Mouse (Mus musculus): ENCODE data around the gene Smpd1. TPM values are rescaled to one million over a fixed set of nuclear protein-coding genes. Genes with fewer than 3 reads are reported as not detected.

Smpd1 gene
- polyA plus RNA-seq (2014; fragmentation: Illumina TruSeq; extraction: RNeasy Lipid Tissue Mini Kit (QIAGEN cat#74804); ENCODE audit: low read depth, low replicate concordance), result 7.1 TPM

GRCm38 (mm10) chr7:105554212-105554942 is at the start of gene Smpd1:
Gene Smpd1 (plus strand): TSS chr7:105554360.

GRCm38 (mm10) chr7:105581094-105581703 is 27.0 kb downstream of the Smpd1 start, which contains the start of gene Apbb1:
Gene Apbb1 (minus strand): TSS chr7:105581653.

Other genes starting within 250 kb of the Smpd1 start
- not detected for gene Olfr689, start 243.2 kb upstream of the Smpd1 start, polyA plus RNA-seq (2014; fragmentation: Illumina TruSeq; extraction: RNeasy Lipid Tissue Mini Kit (QIAGEN cat#74804); ENCODE audit: low read depth, low replicate concordance)
- not detected for gene Olfr690, start 220.3 kb upstream of the Smpd1 start, polyA plus RNA-seq (2014; fragmentation: Illumina TruSeq; extraction: RNeasy Lipid Tissue Mini Kit (QIAGEN cat#74804); ENCODE audit: low read depth, low replicate concordance)
- not detected for gene Olfr691, start 212.1 kb upstream of the Smpd1 start, polyA plus RNA-seq (2014; fragmentation: Illumina TruSeq; extraction: RNeasy Lipid Tissue Mini Kit (QIAGEN cat#74804); ENCODE audit: low read depth, low replicate concordance)
- not detected for gene Olfr692, start 186.1 kb upstream of the Smpd1 start, polyA plus RNA-seq (2014; fragmentation: Illumina TruSeq; extraction: RNeasy Lipid Tissue Mini Kit (QIAGEN cat#74804); ENCODE audit: low read depth, low replicate concordance)
- not detected for gene Gm5901, start 179.3 kb upstream of the Smpd1 start, polyA plus RNA-seq (2014; fragmentation: Illumina TruSeq; extraction: RNeasy Lipid Tissue Mini Kit (QIAGEN cat#74804); ENCODE audit: low read depth, low replicate concordance)
- 4.8 TPM for gene Fam160a2, start 154.3 kb upstream of the Smpd1 start, polyA plus RNA-seq (2014; fragmentation: Illumina TruSeq; extraction: RNeasy Lipid Tissue Mini Kit (QIAGEN cat#74804); ENCODE audit: low read depth, low replicate concordance)
- gene Cnga4, start 149.8 kb upstream of the Smpd1 start, polyA plus RNA-seq (2014; fragmentation: Illumina TruSeq; extraction: RNeasy Lipid Tissue Mini Kit (QIAGEN cat#74804); ENCODE audit: low read depth, low replicate concordance), result not detected
- gene Cckbr, start 128.6 kb upstream of the Smpd1 start, polyA plus RNA-seq (2014; fragmentation: Illumina TruSeq; extraction: RNeasy Lipid Tissue Mini Kit (QIAGEN cat#74804); ENCODE audit: low read depth, low replicate concordance), result not detected
- gene Cavin3, start 72.1 kb upstream of the Smpd1 start, polyA plus RNA-seq (2014; fragmentation: Illumina TruSeq; extraction: RNeasy Lipid Tissue Mini Kit (QIAGEN cat#74804); ENCODE audit: low read depth, low replicate concordance), result not detected
- not detected for gene Apbb1, start 27.3 kb downstream of the Smpd1 start, polyA plus RNA-seq (2014; fragmentation: Illumina TruSeq; extraction: RNeasy Lipid Tissue Mini Kit (QIAGEN cat#74804); ENCODE audit: low read depth, low replicate concordance)
- 787 TPM for gene Hpx, start 45.8 kb downstream of the Smpd1 start, polyA plus RNA-seq (2014; fragmentation: Illumina TruSeq; extraction: RNeasy Lipid Tissue Mini Kit (QIAGEN cat#74804); ENCODE audit: low read depth, low replicate concordance)
- 2.9 TPM for gene Trim3, start 79.2 kb downstream of the Smpd1 start, polyA plus RNA-seq (2014; fragmentation: Illumina TruSeq; extraction: RNeasy Lipid Tissue Mini Kit (QIAGEN cat#74804); ENCODE audit: low read depth, low replicate concordance)
- gene Timm10b, start 85.7 kb downstream of the Smpd1 start, polyA plus RNA-seq (2014; fragmentation: Illumina TruSeq; extraction: RNeasy Lipid Tissue Mini Kit (QIAGEN cat#74804); ENCODE audit: low read depth, low replicate concordance), result 18.6 TPM
- gene Arfip2, start 86.1 kb downstream of the Smpd1 start, polyA plus RNA-seq (2014; fragmentation: Illumina TruSeq; extraction: RNeasy Lipid Tissue Mini Kit (QIAGEN cat#74804); ENCODE audit: low read depth, low replicate concordance), result 3.3 TPM
- gene Gm45799, start 86.2 kb downstream of the Smpd1 start, polyA plus RNA-seq (2014; fragmentation: Illumina TruSeq; extraction: RNeasy Lipid Tissue Mini Kit (QIAGEN cat#74804); ENCODE audit: low read depth, low replicate concordance), result 2.8 TPM
- 1.4 TPM for gene Dnhd1, start 96.5 kb downstream of the Smpd1 start, polyA plus RNA-seq (2014; fragmentation: Illumina TruSeq; extraction: RNeasy Lipid Tissue Mini Kit (QIAGEN cat#74804); ENCODE audit: low read depth, low replicate concordance)
- gene Ilk, start 182.2 kb downstream of the Smpd1 start, polyA plus RNA-seq (2014; fragmentation: Illumina TruSeq; extraction: RNeasy Lipid Tissue Mini Kit (QIAGEN cat#74804); ENCODE audit: low read depth, low replicate concordance), result 28.8 TPM
- gene Rrp8, start 183.0 kb downstream of the Smpd1 start, polyA plus RNA-seq (2014; fragmentation: Illumina TruSeq; extraction: RNeasy Lipid Tissue Mini Kit (QIAGEN cat#74804); ENCODE audit: low read depth, low replicate concordance), result 15.9 TPM
- 15.5 TPM for gene Taf10, start 190.0 kb downstream of the Smpd1 start, polyA plus RNA-seq (2014; fragmentation: Illumina TruSeq; extraction: RNeasy Lipid Tissue Mini Kit (QIAGEN cat#74804); ENCODE audit: low read depth, low replicate concordance)
- 48.9 TPM for gene Tpp1, start 197.9 kb downstream of the Smpd1 start, polyA plus RNA-seq (2014; fragmentation: Illumina TruSeq; extraction: RNeasy Lipid Tissue Mini Kit (QIAGEN cat#74804); ENCODE audit: low read depth, low replicate concordance)
- gene Dchs1, start 233.3 kb downstream of the Smpd1 start, polyA plus RNA-seq (2014; fragmentation: Illumina TruSeq; extraction: RNeasy Lipid Tissue Mini Kit (QIAGEN cat#74804); ENCODE audit: low read depth, low replicate concordance), result 0.03 TPM

All from liver, adult 10 weeks (tissue).